Mouse (Mus musculus) lung, adult 2 months (tissue): Measurements from ENCODE around the gene Scube3.
"Not testable (repeated sequence)": the region's sequence is repeated elsewhere in the genome, so short reads cannot be mapped to it uniquely, and the experiment has no call there.

Experiments used
- CTCF ChIP-seq: fragments of 200-500 bp; IDR thresholded peaks from 2 replicates; pipeline ENCODE4 v1.5.1; 2011; ENCODE audit warnings: mild to moderate bottlenecking, low read length, control low read depth; ENCODE audit not compliant: insufficient read depth
- POLR2A ChIP-seq: fragments of 200-500 bp; IDR thresholded peaks from 2 replicates; pipeline ENCODE4 v1.6.1; 2011; ENCODE audit warnings: low read depth, mild to moderate bottlenecking, control low read depth, low read length, borderline replicate concordance; ENCODE audit errors: extremely low read depth

GRCm38 (mm10) chr17:28222463-28222862 is 80.5 kb downstream of the Scube3 start:
- TF ChIP-seq POLR2A, CTCF: not testable (repeated sequence)
